Mouse (Mus musculus) cortical plate, adult 2 months (tissue): ENCODE data around the gene Fgfbp1.

Experiments used
- CTCF ChIP-seq: fragments of 200-500 bp; IDR thresholded peaks from 2 replicates; pipeline ENCODE4 v1.5.1; 2011; ENCODE audit warnings: mild to moderate bottlenecking, control low read depth, low read length; ENCODE audit not compliant: insufficient read depth; ENCODE audit errors: extremely low read depth
- POLR2A ChIP-seq: fragments of 200-500 bp; IDR thresholded peaks from 2 replicates; pipeline ENCODE4 v1.6.1; 2011; ENCODE audit warnings: mild to moderate bottlenecking, low read length, control low read depth; ENCODE audit not compliant: insufficient read depth; ENCODE audit errors: extremely low read depth

DNA sequence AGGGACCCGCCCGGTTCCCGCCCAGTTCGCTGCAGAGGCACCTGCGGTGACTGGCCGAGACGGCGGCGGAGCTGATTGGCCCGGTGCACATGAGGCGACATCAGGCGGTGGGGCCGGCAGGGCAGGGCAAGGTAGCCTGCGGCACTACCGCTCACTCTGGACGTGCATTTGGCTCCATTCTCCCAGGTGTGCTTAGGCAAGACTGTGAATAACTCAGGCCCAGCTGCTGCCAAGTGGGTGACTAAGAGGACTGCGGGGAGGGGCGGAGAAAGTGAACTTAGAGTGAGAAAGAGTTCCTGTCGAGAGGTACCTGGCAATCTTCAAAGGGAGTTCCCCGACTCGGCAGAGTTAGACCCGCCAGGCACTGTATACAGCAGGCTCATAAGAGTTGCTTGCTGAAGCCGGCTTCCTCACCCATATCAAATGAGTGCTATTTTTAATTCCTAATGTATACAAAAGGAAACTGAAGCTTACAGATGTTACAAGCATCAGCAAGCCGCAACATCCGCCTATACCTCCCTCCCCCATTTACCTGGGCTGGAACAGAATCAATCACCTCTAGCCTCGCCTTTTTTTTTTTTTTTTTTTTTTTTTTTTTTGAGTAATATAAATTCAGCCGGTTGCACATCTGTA, 33.4 kb downstream of the Fgfbp1 start:
- TF ChIP-seq CTCF: no peak
- TF ChIP-seq POLR2A: no peak
